Mouse (Mus musculus): ENCODE data around the gene Hlx. TPM values are rescaled to one million over a fixed set of nuclear protein-coding genes. Genes with fewer than 3 reads are reported as not detected.

The Hlx gene
- polyA plus RNA-seq (2015; fragmentation: Nextera tagmentation; extraction: Ambion mirVana), result 7.6 and 8.1 TPM in 2 replicates

GRCm38 (mm10) chr1:184732556-184733049 lies at the start of gene Hlx:
TSS of gene Hlx (minus strand) at chr1:184732619.
- ATAC-seq (ENCODE audit: extremely low read depth, insufficient number of reproducible peaks, low FRiP score, low TSS enrichment), result peak; percentile 81
- Histone ChIP-seq H3K9ac (peak within 1 kb of the TSS; percentile 87), H3K9me3 (no peaks in the 10 kb centered on the region), H3K4me3 (peak within 1 kb of the TSS; percentile 63), H3K27ac (replicated peaks) (peak within 1 kb of the TSS; percentile 76), H3K27me3 (replicated peaks) (peaks cover 92% of the 10 kb centered on the region), H3K4me1 (peaks cover 31% of the 10 kb centered on the region), H3K4me2 (peak within 1 kb of the TSS; percentile 78), H3K36me3 (no peaks in the 10 kb centered on the region)
- WGBS, result under 1% methylated on average over 32 of the region's 32 CpGs

DNA sequence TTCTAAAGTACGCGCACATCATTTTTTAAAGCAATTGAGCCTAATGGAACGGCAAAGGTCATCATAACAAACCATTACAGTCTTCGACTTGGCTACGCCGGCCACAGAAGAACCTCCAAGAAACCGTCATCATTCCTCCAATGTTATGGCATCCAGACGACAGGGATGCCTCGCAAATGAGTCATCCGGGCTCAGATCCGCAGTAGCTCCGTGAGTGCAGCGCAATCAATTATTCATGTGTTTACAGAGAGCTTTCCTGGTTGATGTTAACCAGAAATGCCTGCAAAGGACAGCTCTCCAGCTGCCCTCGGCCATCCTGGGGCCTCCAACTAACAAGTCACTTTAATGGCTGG lies 49.7 kb upstream of the Hlx start:
- ATAC-seq (ENCODE audit: extremely low read depth, insufficient number of reproducible peaks, low FRiP score, low TSS enrichment), result no peak
- Histone ChIP-seq H3K4me1 (peaks cover 7% of the 10 kb centered on the region; the same call in 1 of the 2 replicates), H3K4me3 (no peak overlapping the region), H3K9me3 (no peaks in the 10 kb centered on the region), H3K27me3 (replicated peaks) (peaks cover 9% of the 10 kb centered on the region), H3K36me3 (no peaks in the 10 kb centered on the region), H3K9ac (no peak overlapping the region), H3K4me2 (no peak overlapping the region), H3K27ac (replicated peaks) (no peak overlapping the region)
- 37% methylated on average over 14 of the region's 14 CpGs for WGBS

GRCm38 (mm10) chr1:184781286-184782160 lies 49.1 kb upstream of the Hlx start:
- H3K9me3 ChIP-seq, result no peaks in the 10 kb centered on the region
- no peak overlapping the region for H3K4me3 ChIP-seq
- 54% methylated on average over 10 of the region's 10 CpGs for WGBS
- H3K9ac ChIP-seq, result no peak overlapping the region
- peaks cover 7% of the 10 kb centered on the region; the same call in 1 of the 2 replicates for H3K4me1 ChIP-seq
- no peak for ATAC-seq (ENCODE audit: extremely low read depth, insufficient number of reproducible peaks, low FRiP score, low TSS enrichment)
- H3K27me3 ChIP-seq (replicated peaks), result peaks cover 14% of the 10 kb centered on the region
- H3K4me2 ChIP-seq, result no peak overlapping the region
- no peaks in the 10 kb centered on the region for H3K36me3 ChIP-seq
- no peak overlapping the region for H3K27ac ChIP-seq (replicated peaks)

- Histone ChIP-seq H3K27ac (replicated peaks) (no peak overlapping the region), H3K4me2 (no peak overlapping the region), H3K9me3 (no peaks in the 10 kb centered on the region), H3K4me1 (peaks cover 7% of the 10 kb centered on the region; the same call in 1 of the 2 replicates), H3K9ac (no peak overlapping the region), H3K4me3 (no peak overlapping the region), H3K36me3 (no peaks in the 10 kb centered on the region), H3K27me3 (replicated peaks) (peaks cover 34% of the 10 kb centered on the region)
- 87% methylated on average over 6 of the region's 6 CpGs for WGBS
- no peak for ATAC-seq (ENCODE audit: extremely low read depth, insufficient number of reproducible peaks, low FRiP score, low TSS enrichment)
These were observed 45.7 kb upstream of the Hlx start for GRCm38 (mm10) chr1:184778157-184778556.

- no peak for ATAC-seq (ENCODE audit: extremely low read depth, insufficient number of reproducible peaks, low FRiP score, low TSS enrichment)
- WGBS, result 29% methylated on average over 22 of the region's 22 CpGs
These were observed 44.8 kb upstream of the Hlx start for GRCm38 (mm10) chr1:184777061-184777795.

GRCm38 (mm10) chr1:184775289-184775688 lies 42.9 kb upstream of the Hlx start:
- Histone ChIP-seq H3K9ac (no peak overlapping the region), H3K9me3 (no peaks in the 10 kb centered on the region), H3K4me3 (no peak overlapping the region), H3K27me3 (replicated peaks) (peaks cover 34% of the 10 kb centered on the region), H3K4me2 (no peak overlapping the region), H3K27ac (replicated peaks) (no peak overlapping the region), H3K4me1 (peaks cover 16% of the 10 kb centered on the region), H3K36me3 (no peaks in the 10 kb centered on the region)
- WGBS, result 64% methylated on average over 9 of the region's 9 CpGs
- ATAC-seq (ENCODE audit: extremely low read depth, insufficient number of reproducible peaks, low FRiP score, low TSS enrichment), result no peak

More at GRCm38 (mm10) chr1:184777061-184777795, 44.8 kb upstream of the Hlx start:
- Histone ChIP-seq H3K4me1 (peaks cover 4% of the 10 kb centered on the region), H3K36me3 (no peaks in the 10 kb centered on the region), H3K4me2 (no peak overlapping the region), H3K27me3 (replicated peaks) (peaks cover 34% of the 10 kb centered on the region), H3K9ac (no peak overlapping the region), H3K9me3 (no peaks in the 10 kb centered on the region), H3K4me3 (no peak overlapping the region), H3K27ac (replicated peaks) (no peak overlapping the region)

GRCm38 (mm10) chr1:184771891-184772249 lies 39.5 kb upstream of the Hlx start:
- Histone ChIP-seq H3K36me3 (no peaks in the 10 kb centered on the region), H3K4me2 (peak overlapping the region; percentile 65), H3K27ac (replicated peaks) (no peak overlapping the region), H3K9me3 (no peaks in the 10 kb centered on the region), H3K4me1 (peaks cover 16% of the 10 kb centered on the region), H3K27me3 (replicated peaks) (peaks cover 23% of the 10 kb centered on the region), H3K9ac (peak overlapping the region; percentile 47; the same call in 1 of the 2 replicates), H3K4me3 (peak overlapping the region; percentile 32; the same call in 1 of the 2 replicates)
- WGBS, result 14% methylated on average over 9 of the region's 9 CpGs
- ATAC-seq (ENCODE audit: extremely low read depth, insufficient number of reproducible peaks, low FRiP score, low TSS enrichment), result no peak

DNA sequence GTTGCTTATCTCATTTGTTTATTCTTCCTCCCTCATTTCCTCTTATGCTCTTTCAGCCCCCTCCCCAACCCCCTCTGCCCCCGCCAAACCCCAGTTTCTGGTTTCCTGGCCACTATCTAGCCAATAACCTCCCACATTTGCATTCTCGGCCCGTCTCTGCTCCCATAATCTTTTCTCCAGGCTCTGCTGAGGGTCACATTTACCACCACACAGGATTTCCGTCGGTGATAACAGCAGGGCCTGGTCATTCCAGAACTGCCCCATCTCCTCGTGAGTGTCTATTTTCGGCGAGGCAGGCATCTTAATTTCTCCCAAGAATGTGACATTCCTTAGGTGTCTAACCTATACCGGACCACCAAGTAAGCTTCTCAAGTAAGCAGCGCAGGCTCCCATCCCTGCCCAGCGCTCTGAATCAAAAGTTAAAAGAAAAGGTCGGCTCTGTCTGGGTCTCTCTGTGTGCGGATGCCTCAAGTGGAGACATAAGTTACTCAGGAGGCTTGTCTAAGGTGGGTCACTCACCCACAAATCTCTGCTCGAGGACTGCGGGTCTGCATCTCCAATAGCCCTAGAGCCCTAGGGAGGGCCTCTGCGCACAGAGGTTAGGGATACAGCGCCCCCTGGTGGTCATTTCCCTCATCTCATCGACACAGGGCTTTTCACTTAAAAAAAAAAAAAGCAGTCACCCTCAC lies 38.9 kb upstream of the Hlx start:
- 6% methylated on average over 18 of the region's 18 CpGs for WGBS
- Histone ChIP-seq H3K9me3 (no peaks in the 10 kb centered on the region), H3K9ac (peak overlapping the region; percentile 64), H3K4me3 (peak overlapping the region; percentile 32), H3K4me1 (peaks cover 16% of the 10 kb centered on the region), H3K27me3 (replicated peaks) (peaks cover 18% of the 10 kb centered on the region), H3K36me3 (no peaks in the 10 kb centered on the region), H3K4me2 (peak overlapping the region; percentile 65), H3K27ac (replicated peaks) (peak overlapping the region; percentile 61; the same call in 1 of the 2 replicates)
- no peak for ATAC-seq (ENCODE audit: extremely low read depth, insufficient number of reproducible peaks, low FRiP score, low TSS enrichment)

DNA sequence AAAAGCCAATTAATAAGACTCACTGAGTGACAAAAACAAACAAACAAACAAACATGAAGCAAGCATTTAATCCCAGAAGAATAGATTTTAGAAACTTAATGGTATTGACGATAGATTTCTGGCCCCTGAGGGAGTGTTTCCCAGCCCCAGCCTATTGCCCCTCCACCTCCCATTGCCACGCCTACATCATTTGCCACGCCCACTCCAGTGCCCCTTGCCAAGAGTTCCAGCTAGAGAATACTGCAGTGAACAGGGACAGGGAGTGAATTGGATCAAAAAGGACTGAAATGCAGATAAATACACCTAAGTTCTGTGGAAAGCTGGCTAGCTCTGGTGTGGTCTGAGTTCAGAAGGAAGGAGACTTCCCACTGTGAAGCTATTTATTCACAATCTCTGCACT lies 31.4 kb upstream of the Hlx start:
- Histone ChIP-seq H3K4me3 (no peak overlapping the region), H3K9ac (no peak overlapping the region), H3K9me3 (no peaks in the 10 kb centered on the region), H3K4me1 (no peaks in the 10 kb centered on the region), H3K27ac (replicated peaks) (no peak overlapping the region), H3K4me2 (no peak overlapping the region), H3K36me3 (no peaks in the 10 kb centered on the region), H3K27me3 (replicated peaks) (no peaks in the 10 kb centered on the region)
- no peak for ATAC-seq (ENCODE audit: extremely low read depth, insufficient number of reproducible peaks, low FRiP score, low TSS enrichment)
- WGBS, result 49% methylated on average over 3 of the region's 3 CpGs

DNA sequence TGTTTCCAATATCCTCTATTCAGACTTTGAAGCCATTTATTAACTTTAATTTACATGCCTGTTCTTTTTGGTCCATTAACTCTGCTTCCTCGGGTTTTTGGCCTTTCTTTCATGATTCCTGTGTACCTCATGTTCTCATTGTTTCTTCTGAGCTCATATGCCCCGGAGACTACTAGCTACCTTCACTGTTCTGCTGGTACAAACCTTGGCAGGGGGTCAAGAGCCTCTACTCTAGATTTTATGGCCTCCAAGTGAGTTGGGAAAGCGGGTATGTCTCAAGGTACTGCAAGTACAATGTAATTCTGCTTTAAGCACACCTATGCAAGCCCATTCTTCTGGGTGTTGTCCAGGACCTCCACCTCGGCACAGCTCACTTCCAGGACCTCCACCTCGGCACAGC lies 30.5 kb upstream of the Hlx start:
- H3K4me3 ChIP-seq, result no peak overlapping the region
- no peaks in the 10 kb centered on the region for H3K4me1 ChIP-seq
- no peak overlapping the region for H3K27ac ChIP-seq (replicated peaks)
- ATAC-seq (ENCODE audit: extremely low read depth, insufficient number of reproducible peaks, low FRiP score, low TSS enrichment), result no peak
- no peaks in the 10 kb centered on the region for H3K9me3 ChIP-seq
- no peaks in the 10 kb centered on the region for H3K36me3 ChIP-seq
- WGBS, result 53% methylated on average over 5 of the region's 5 CpGs
- H3K9ac ChIP-seq, result no peak overlapping the region
- H3K4me2 ChIP-seq, result no peak overlapping the region
- H3K27me3 ChIP-seq (replicated peaks), result no peaks in the 10 kb centered on the region

GRCm38 (mm10) chr1:184761988-184762387 lies 29.6 kb upstream of the Hlx start:
- no peak overlapping the region for H3K27ac ChIP-seq (replicated peaks)
- H3K4me1 ChIP-seq, result no peaks in the 10 kb centered on the region
- no peak overlapping the region for H3K4me2 ChIP-seq
- no peak for ATAC-seq (ENCODE audit: extremely low read depth, insufficient number of reproducible peaks, low FRiP score, low TSS enrichment)
- H3K36me3 ChIP-seq, result no peaks in the 10 kb centered on the region
- no peak overlapping the region for H3K4me3 ChIP-seq
- 61% methylated on average over 4 of the region's 4 CpGs for WGBS
- no peaks in the 10 kb centered on the region for H3K9me3 ChIP-seq
- H3K9ac ChIP-seq, result no peak overlapping the region
- no peaks in the 10 kb centered on the region for H3K27me3 ChIP-seq (replicated peaks)
